Mouse (Mus musculus) hindbrain, embryonic 12.5 days (tissue): ENCODE data around the gene Paqr4. TPM values are rescaled to one million over a fixed set of nuclear protein-coding genes. Genes with fewer than 3 reads are reported as not detected.

Experiments used
- ATAC-seq: fragments of 200-750 bp; cut with Nextera tagmentation; 2 replicates; pipeline ENCODE4 v1.8.0; 2017; ENCODE audit warnings: moderate TSS enrichment; ENCODE audit not compliant: low FRiP score
- H3K27ac ChIP-seq: fragments of 300-500 bp; sonication (generic); 2 replicates; pipeline ENCODE4 v1.5.1; 2016; ENCODE audit warnings: mild to moderate bottlenecking
- H3K27me3 ChIP-seq: fragments of 300-500 bp; sonication (generic); 2 replicates; pipeline ENCODE4 v1.6.1; 2016; ENCODE audit warnings: mild to moderate bottlenecking
- H3K36me3 ChIP-seq: fragments of 300-500 bp; sonication (generic); 2 replicates; pipeline ENCODE4 v1.6.1; 2016; ENCODE audit warnings: mild to moderate bottlenecking
- H3K4me1 ChIP-seq: fragments of 300-500 bp; sonication (generic); 2 replicates; pipeline ENCODE4 v1.6.1; 2016
- H3K4me2 ChIP-seq: fragments of 300-500 bp; sonication (generic); replicated peaks from 2 replicates; pipeline ENCODE4 v1.6.1; 2016; ENCODE audit warnings: mild to moderate bottlenecking
- H3K4me3 ChIP-seq: fragments of 300-500 bp; sonication (generic); 2 replicates; pipeline ENCODE4 v1.5.1; 2016; ENCODE audit warnings: mild to moderate bottlenecking
- H3K9ac ChIP-seq: fragments of 300-500 bp; sonication (generic); 2 replicates; pipeline ENCODE4 v1.6.1; 2016; ENCODE audit warnings: mild to moderate bottlenecking, moderate library complexity
- H3K9me3 ChIP-seq: fragments of 300-500 bp; sonication (generic); replicated peaks from 2 replicates; pipeline ENCODE4 v1.6.1; 2016; ENCODE audit warnings: mild to moderate bottlenecking
- WGBS: fragments of 180-500 bp; shearing (Covaris S2); methylation state at CpG from one replicate; pipeline ENCODE4 v1.1.7; 2016; 5-methylcytosine and 5-hydroxymethylcytosine counted together
- polyA plus RNA-seq: library from polyadenylated mRNA; unstranded; fragments of >200 nt; fragmentation: Nextera tagmentation; extraction: Ambion mirVana; gene quantifications from 2 replicates; pipeline ENCODE4 v1.2.1, GENCODE M21; 2016

The Paqr4 gene
- polyA plus RNA-seq, 1 experiment from 2014 or later, result 41.6 TPM

- H3K27me3 ChIP-seq, result peaks cover 9% of the 10 kb centered on the region; the same call in 1 of the 2 replicates
- ATAC-seq, result peak; percentile 39; the same call in 1 of the 2 replicates
- WGBS, result 2% methylated on average over 3 of the region's 3 CpGs
Measured at GRCm38 (mm10) chr17:23706212-23706611, 34.5 kb downstream of the Paqr4 start.

GRCm38 (mm10) chr17:23705525-23706104, 35.1 kb downstream of the Paqr4 start:
- ATAC-seq, result peak; percentile 44; the same call in 1 of the 2 replicates
- Histone ChIP-seq H3K4me1 (peaks cover 5% of the 10 kb centered on the region), H3K4me3 (no peak overlapping the region), H3K36me3 (no peaks in the 10 kb centered on the region), H3K27ac (no peak overlapping the region), H3K4me2 (no peak overlapping the region), H3K9me3 (no peaks in the 10 kb centered on the region), H3K9ac (no peak overlapping the region), H3K27me3 (peaks cover 15% of the 10 kb centered on the region; the same call in 1 of the 2 replicates)
- 79% methylated on average over 7 of the region's 7 CpGs for WGBS

More at GRCm38 (mm10) chr17:23706212-23706611, 34.5 kb downstream of the Paqr4 start:
- Histone ChIP-seq H3K27ac (no peak overlapping the region), H3K4me2 (no peak overlapping the region), H3K9ac (no peak overlapping the region), H3K9me3 (no peaks in the 10 kb centered on the region), H3K4me3 (no peak overlapping the region), H3K36me3 (no peaks in the 10 kb centered on the region), H3K4me1 (peaks cover 5% of the 10 kb centered on the region)

GRCm38 (mm10) chr17:23704741-23705140, 35.9 kb downstream of the Paqr4 start:
- Histone ChIP-seq H3K9me3 (no peaks in the 10 kb centered on the region), H3K4me3 (no peak overlapping the region), H3K36me3 (no peaks in the 10 kb centered on the region), H3K4me2 (no peak overlapping the region), H3K27ac (no peak overlapping the region), H3K27me3 (peaks cover 18% of the 10 kb centered on the region), H3K9ac (no peak overlapping the region), H3K4me1 (peaks cover 5% of the 10 kb centered on the region)
- WGBS, result 45% methylated on average over 7 of the region's 7 CpGs
- ATAC-seq, result no peak

- no peaks in the 10 kb centered on the region for H3K36me3 ChIP-seq
- ATAC-seq, result no peak
- H3K4me3 ChIP-seq, result no peak overlapping the region
- WGBS, result 88% methylated on average over 9 of the region's 9 CpGs
- no peak overlapping the region for H3K27ac ChIP-seq
- no peak overlapping the region for H3K4me2 ChIP-seq
- no peak overlapping the region for H3K9ac ChIP-seq
- H3K9me3 ChIP-seq, result no peaks in the 10 kb centered on the region
- peaks cover 31% of the 10 kb centered on the region for H3K27me3 ChIP-seq
- H3K4me1 ChIP-seq, result peaks cover 11% of the 10 kb centered on the region
Measured at GRCm38 (mm10) chr17:23703301-23703700, 37.4 kb downstream of the Paqr4 start.

GRCm38 (mm10) chr17:23700079-23700478, 40.6 kb downstream of the Paqr4 start:
- Histone ChIP-seq H3K27ac (no peak overlapping the region), H3K27me3 (peaks cover 43% of the 10 kb centered on the region), H3K36me3 (no peaks in the 10 kb centered on the region), H3K4me2 (peak overlapping the region; percentile 100), H3K4me3 (peak overlapping the region; percentile 76), H3K9me3 (no peaks in the 10 kb centered on the region), H3K4me1 (peaks cover 9% of the 10 kb centered on the region), H3K9ac (peak overlapping the region; percentile 70)
- ATAC-seq, result peak; percentile 96
- WGBS, result 1% methylated on average over 28 of the region's 28 CpGs

GRCm38 (mm10) chr17:23699131-23700077, 41.3 kb downstream of the Paqr4 start:
- Histone ChIP-seq H3K27me3 (peaks cover 43% of the 10 kb centered on the region), H3K9me3 (no peaks in the 10 kb centered on the region), H3K4me3 (peak overlapping the region; percentile 76), H3K4me1 (peaks cover 6% of the 10 kb centered on the region; the same call in 1 of the 2 replicates), H3K4me2 (peak overlapping the region; percentile 100), H3K9ac (peak overlapping the region; percentile 70), H3K36me3 (no peaks in the 10 kb centered on the region), H3K27ac (peak overlapping the region; percentile 35; the same call in 1 of the 2 replicates)
- peak; percentile 63 for ATAC-seq
- WGBS, result under 1% methylated on average over 60 of the region's 101 CpGs

- 10% methylated on average over 3 of the region's 3 CpGs for WGBS
- Histone ChIP-seq H3K9me3 (no peaks in the 10 kb centered on the region), H3K36me3 (no peaks in the 10 kb centered on the region), H3K4me2 (no peak overlapping the region), H3K27ac (no peak overlapping the region), H3K9ac (no peak overlapping the region), H3K4me3 (no peak overlapping the region), H3K4me1 (peaks cover 6% of the 10 kb centered on the region; the same call in 1 of the 2 replicates), H3K27me3 (peaks cover 38% of the 10 kb centered on the region)
- no peak for ATAC-seq
Measured at GRCm38 (mm10) chr17:23695801-23696200, 44.9 kb downstream of the Paqr4 start.

- 88% methylated on average over 1 of the region's 1 CpGs for WGBS
- Histone ChIP-seq H3K9ac (no peak overlapping the region), H3K4me3 (no peak overlapping the region), H3K27me3 (peaks cover 32% of the 10 kb centered on the region), H3K9me3 (no peaks in the 10 kb centered on the region), H3K27ac (no peak overlapping the region), H3K36me3 (no peaks in the 10 kb centered on the region), H3K4me2 (no peak overlapping the region), H3K4me1 (peaks cover 6% of the 10 kb centered on the region; the same call in 1 of the 2 replicates)
- ATAC-seq, result no peak
Measured at GRCm38 (mm10) chr17:23694491-23694890, 46.2 kb downstream of the Paqr4 start.

Other genes with a start within 250 kb of the Paqr4 start
- gene Zfp213, start 176.6 kb downstream of the Paqr4 start, polyA plus RNA-seq, result 20.8 and 21.3 TPM in 2 replicates
- gene Zfp13, start 141.4 kb downstream of the Paqr4 start, polyA plus RNA-seq, result 24.9 and 26.1 TPM in 2 replicates
- gene Zscan10, start 140.0 kb downstream of the Paqr4 start, polyA plus RNA-seq, result 0.46 and 0.93 TPM in 2 replicates
- 1.9 and 2.3 TPM in 2 replicates for gene Mmp25, start 95.6 kb downstream of the Paqr4 start, polyA plus RNA-seq
- 0.50 and 0.57 TPM in 2 replicates for gene Bicdl2, start 80.4 kb downstream of the Paqr4 start, polyA plus RNA-seq
- 65.5 and 69.0 TPM in 2 replicates for gene Hcfc1r1, start 67.3 kb downstream of the Paqr4 start, polyA plus RNA-seq
- gene Thoc6, start 67.0 kb downstream of the Paqr4 start, polyA plus RNA-seq, result 43.8 and 47.5 TPM in 2 replicates
- gene Tnfrsf12a, start 63.4 kb downstream of the Paqr4 start, polyA plus RNA-seq, result 2.8 and 4.2 TPM in 2 replicates
- gene Cldn6, start 61.6 kb downstream of the Paqr4 start, polyA plus RNA-seq, result 14.6 and 35.0 TPM in 2 replicates
- gene Cldn9, start 56.8 kb downstream of the Paqr4 start, polyA plus RNA-seq, result 5.5 and 14.6 TPM in 2 replicates
- gene 1520401A03Rik, start 18.1 kb downstream of the Paqr4 start, polyA plus RNA-seq, result 0.21 and 1.2 TPM in 2 replicates
- gene Pkmyt1, start 14.5 kb downstream of the Paqr4 start, polyA plus RNA-seq, result 29.1 and 31.2 TPM in 2 replicates
- gene Kremen2, start 5.0 kb upstream of the Paqr4 start, polyA plus RNA-seq, result 2.9 and 5.7 TPM in 2 replicates
- gene Flywch1, start 30.7 kb upstream of the Paqr4 start, polyA plus RNA-seq, result 203 and 212 TPM in 2 replicates
- gene Flywch2, start 45.2 kb upstream of the Paqr4 start, polyA plus RNA-seq, result 48.1 and 49.4 TPM in 2 replicates
- gene Srrm2, start 49.7 kb upstream of the Paqr4 start, polyA plus RNA-seq, result 670 and 682 TPM in 2 replicates
- gene Elob, start 88.3 kb upstream of the Paqr4 start, polyA plus RNA-seq, result 1,047 and 1,117 TPM in 2 replicates
- 0.26 TPM in 1 of 2 replicates, not detected in the other for gene Prss33, start 95.2 kb upstream of the Paqr4 start, polyA plus RNA-seq
- gene Prss32, start 103.0 kb upstream of the Paqr4 start, polyA plus RNA-seq, result not detected in 2 replicates
- 0.72 and 1.3 TPM in 2 replicates for gene Prss41, start 103.3 kb upstream of the Paqr4 start, polyA plus RNA-seq
- gene Prss21, start 127.2 kb upstream of the Paqr4 start, polyA plus RNA-seq, result not detected in 2 replicates
- gene Dcpp1, start 140.0 kb upstream of the Paqr4 start, polyA plus RNA-seq, result not detected in 2 replicates
- not detected in 2 replicates for gene Dcpp2, start 140.0 kb upstream of the Paqr4 start, polyA plus RNA-seq
- gene Dcpp3, start 176.6 kb upstream of the Paqr4 start, polyA plus RNA-seq, result not detected in 2 replicates
- gene Sbp, start 200.8 kb upstream of the Paqr4 start, polyA plus RNA-seq, result not detected in 2 replicates
- not detected in 2 replicates for gene Sbpl, start 214.4 kb upstream of the Paqr4 start, polyA plus RNA-seq
- gene Prss30, start 239.7 kb upstream of the Paqr4 start, polyA plus RNA-seq, result not detected in 2 replicates